Mouse (Mus musculus) hindbrain, postnatal 0 days (tissue): ENCODE measurements at regions not wholly inside any gene's neighbourhood (a gene's known extent, or its start where the extent isn't known, plus 50 kb on each side); places are given as distances from the start of the nearest gene placed in this dataset.

Experiments used
- ATAC-seq: fragments of 200-750 bp; cut with Nextera tagmentation; 2 replicates; pipeline ENCODE4 v1.8.0; 2017; ENCODE audit warnings: mild to moderate bottlenecking, moderate TSS enrichment, moderate library complexity
- DNase-seq: peaks from one replicate; pipeline ENCODE4 v3.0.0-alpha.2; 2015; ENCODE audit warnings: low spot score
- H3K27ac ChIP-seq: fragments of 300-500 bp; sonication (generic); 2 replicates; pipeline ENCODE4 v1.5.1; 2014; ENCODE audit warnings: mild to moderate bottlenecking
- H3K27me3 ChIP-seq: fragments of 300-500 bp; sonication (generic); 2 replicates; pipeline ENCODE4 v1.6.1; 2014; ENCODE audit warnings: low read length, mixed read lengths; ENCODE audit not compliant: insufficient read depth
- H3K36me3 ChIP-seq: fragments of 300-500 bp; sonication (generic); 2 replicates; pipeline ENCODE4 v1.6.1; 2014; ENCODE audit warnings: low read length, mixed read lengths; ENCODE audit not compliant: insufficient read depth
- H3K4me1 ChIP-seq: fragments of 300-500 bp; sonication (generic); 2 replicates; pipeline ENCODE4 v1.6.1; 2014; ENCODE audit warnings: antibody characterized with exemption, low read length, mixed read lengths; ENCODE audit not compliant: insufficient read depth
- H3K4me2 ChIP-seq: fragments of 300-500 bp; sonication (generic); 2 replicates; pipeline ENCODE4 v1.6.1; 2014; ENCODE audit warnings: low read depth, mild to moderate bottlenecking, low read length, moderate library complexity, mixed read lengths
- H3K4me3 ChIP-seq: fragments of 300-500 bp; sonication (generic); 2 replicates; pipeline ENCODE4 v1.5.1; 2014; ENCODE audit warnings: low read length
- H3K9ac ChIP-seq: fragments of 300-500 bp; sonication (generic); replicated peaks from 2 replicates; pipeline ENCODE4 v1.6.1; 2014; ENCODE audit warnings: mild to moderate bottlenecking, low read length, moderate library complexity, mixed read lengths
- H3K9me3 ChIP-seq: fragments of 300-500 bp; sonication (generic); 2 replicates; pipeline ENCODE4 v1.6.1; 2016; ENCODE audit warnings: low read length, mixed read lengths
- CTCF ChIP-seq: IDR thresholded peaks from 2 replicates; pipeline ENCODE4 v1.5.1; 2016; ENCODE audit warnings: antibody characterized with exemption, control low read depth, low read depth
- WGBS: fragments of 180-500 bp; shearing (Covaris S2); extraction: QIAGEN DNeasy Blood & Tissue Kit; methylation state at CpG from one replicate; pipeline ENCODE4 v1.1.7; 2014; 5-methylcytosine and 5-hydroxymethylcytosine counted together

GRCm38 (mm10) chr15:65579353-65579752 lies 564.6 kb upstream of the Gm21961 start:
- no peak for DNase-seq
- no peak overlapping the region for H3K4me3 ChIP-seq
- no peaks in the 10 kb centered on the region for H3K27me3 ChIP-seq
- TF ChIP-seq CTCF: no peak
- H3K4me2 ChIP-seq: no peak overlapping the region
- no peaks in the 10 kb centered on the region for H3K9me3 ChIP-seq
- no peak overlapping the region for H3K9ac ChIP-seq
- no peak for ATAC-seq
- no peak overlapping the region for H3K27ac ChIP-seq
- WGBS: 92% methylated on average over 1 of the region's 1 CpGs
- H3K4me1 ChIP-seq: no peaks in the 10 kb centered on the region
- no peaks in the 10 kb centered on the region for H3K36me3 ChIP-seq

- Histone ChIP-seq H3K36me3 (no peaks in the 10 kb centered on the region), H3K27ac (no peak overlapping the region), H3K4me3 (no peak overlapping the region), H3K4me2 (no peak overlapping the region), H3K4me1 (no peaks in the 10 kb centered on the region), H3K27me3 (no peaks in the 10 kb centered on the region), H3K9me3 (no peaks in the 10 kb centered on the region), H3K9ac (no peak overlapping the region)
- WGBS: 84% methylated on average over 2 of the region's 2 CpGs
- TF ChIP-seq CTCF: no peak
- ATAC-seq (no peak), DNase-seq (no peak)
Observed at GRCm38 (mm10) chr15:65567931-65568330, 553.2 kb upstream of the Gm21961 start.

- Histone ChIP-seq H3K4me2 (no peak overlapping the region), H3K9ac (no peak overlapping the region), H3K27ac (no peak overlapping the region), H3K9me3 (no peaks in the 10 kb centered on the region), H3K4me1 (no peaks in the 10 kb centered on the region), H3K4me3 (no peak overlapping the region), H3K27me3 (no peaks in the 10 kb centered on the region), H3K36me3 (no peaks in the 10 kb centered on the region)
- TF ChIP-seq CTCF: no peak
- no peak for ATAC-seq
- WGBS: 77% methylated on average over 8 of the region's 8 CpGs
- no peak for DNase-seq
Observed at GRCm38 (mm10) chr15:65557846-65558835, 543.4 kb upstream of the Gm21961 start.

DNA sequence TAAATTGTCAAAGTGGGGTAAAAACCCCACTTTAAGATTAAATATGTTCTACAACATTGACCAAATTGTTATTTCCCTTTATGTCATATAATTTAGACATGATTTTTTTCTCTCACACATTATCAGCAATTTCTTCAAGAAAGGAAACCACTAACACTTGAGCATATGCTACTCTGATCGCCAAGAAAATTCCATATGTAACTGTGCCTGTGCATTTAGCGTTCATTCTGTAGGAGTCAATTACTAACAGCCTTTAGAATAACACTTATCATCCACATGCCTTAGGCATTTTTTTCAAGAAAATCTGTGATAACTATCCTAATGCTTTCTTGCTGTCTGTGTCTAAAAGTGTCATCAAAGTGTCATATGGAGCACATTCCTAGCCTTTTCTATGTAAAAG lies 534.3 kb upstream of the Gm21961 start:
- H3K27ac ChIP-seq: no peak overlapping the region
- H3K9me3 ChIP-seq: no peaks in the 10 kb centered on the region
- no peak for TF ChIP-seq CTCF
- DNase-seq (no peak), ATAC-seq (no peak)
- no peak overlapping the region for H3K4me3 ChIP-seq
- no peak overlapping the region for H3K9ac ChIP-seq
- H3K4me1 ChIP-seq: no peaks in the 10 kb centered on the region
- H3K36me3 ChIP-seq: no peaks in the 10 kb centered on the region
- H3K4me2 ChIP-seq: no peak overlapping the region
- 90% methylated on average over 2 of the region's 2 CpGs for WGBS
- H3K27me3 ChIP-seq: no peaks in the 10 kb centered on the region

- no peak overlapping the region for H3K4me2 ChIP-seq
- H3K27ac ChIP-seq: no peak overlapping the region
- ATAC-seq (no peak), DNase-seq (no peak)
- no peaks in the 10 kb centered on the region for H3K27me3 ChIP-seq
- WGBS: 52% methylated on average over 3 of the region's 3 CpGs
- no peaks in the 10 kb centered on the region for H3K4me1 ChIP-seq
- H3K9ac ChIP-seq: no peak overlapping the region
- no peaks in the 10 kb centered on the region for H3K36me3 ChIP-seq
- no peaks in the 10 kb centered on the region for H3K9me3 ChIP-seq
- TF ChIP-seq CTCF: no peak
- H3K4me3 ChIP-seq: no peak overlapping the region
Observed at GRCm38 (mm10) chr15:65535606-65536005, 520.9 kb upstream of the Gm21961 start.

DNA sequence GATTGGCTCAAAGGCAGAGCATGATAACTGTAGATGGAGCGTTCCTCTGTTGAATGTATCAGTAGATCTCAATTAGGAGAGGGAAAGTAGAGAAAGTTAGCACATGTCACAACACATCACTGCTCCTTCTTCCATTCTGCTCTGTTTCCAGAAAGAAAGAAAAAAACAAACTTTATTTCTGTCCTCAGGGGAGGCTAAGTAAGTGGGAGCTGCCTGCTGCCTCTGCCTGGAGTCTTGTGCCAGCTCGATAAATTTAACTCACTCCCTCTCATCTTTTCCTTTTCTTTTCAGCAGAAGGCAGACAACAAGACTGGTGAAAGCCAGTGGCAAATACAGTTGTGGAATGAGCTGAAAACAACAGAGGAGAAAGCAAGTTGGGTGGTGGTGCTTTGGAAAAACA lies 517.5 kb upstream of the Gm21961 start:
- DNase-seq: no peak
- Histone ChIP-seq H3K9ac (no peak overlapping the region), H3K4me2 (no peak overlapping the region), H3K9me3 (no peaks in the 10 kb centered on the region), H3K36me3 (no peaks in the 10 kb centered on the region), H3K27ac (no peak overlapping the region), H3K4me3 (no peak overlapping the region), H3K27me3 (no peaks in the 10 kb centered on the region), H3K4me1 (no peaks in the 10 kb centered on the region)
- no peak for TF ChIP-seq CTCF
- no peak for ATAC-seq
- 76% methylated on average over 2 of the region's 2 CpGs for WGBS

GRCm38 (mm10) chr15:65502656-65503055 lies 488.0 kb upstream of the Gm21961 start:
- no peaks in the 10 kb centered on the region for H3K4me1 ChIP-seq
- no peak for ATAC-seq
- no peak overlapping the region for H3K27ac ChIP-seq
- no peak overlapping the region for H3K4me2 ChIP-seq
- no peak for DNase-seq
- no peak overlapping the region for H3K4me3 ChIP-seq
- no peak overlapping the region for H3K9ac ChIP-seq
- TF ChIP-seq CTCF: no peak
- no peaks in the 10 kb centered on the region for H3K36me3 ChIP-seq
- H3K27me3 ChIP-seq: no peaks in the 10 kb centered on the region
- no peaks in the 10 kb centered on the region for H3K9me3 ChIP-seq
- WGBS: 86% methylated on average over 1 of the region's 1 CpGs
